Mouse (Mus musculus) myocyte (in vitro differentiated cells): ENCODE results near the gene 1700022I11Rik. TPM values are rescaled to one million over a fixed set of nuclear protein-coding genes. Genes with fewer than 3 reads are reported as not detected.
"Not testable (repeated sequence)": the region's sequence is repeated elsewhere in the genome, so short reads cannot be mapped to it uniquely, and the experiment has no call there.

Experiments used
- H3K27me3 ChIP-seq: one replicate; pipeline ENCODE4 v1.6.1; 2011; ENCODE audit not compliant: control insufficient read depth, insufficient read depth, insufficient read length
- H3K36me3 ChIP-seq: one replicate; pipeline ENCODE4 v1.6.1; 2011; ENCODE audit not compliant: control insufficient read depth, insufficient read depth
- H3K4me2 ChIP-seq: one replicate; pipeline ENCODE4 v1.6.1; 2011; ENCODE audit warnings: low read depth, control low read depth
- H3K4me3 ChIP-seq: one replicate; pipeline ENCODE4 v1.5.1; 2011; ENCODE audit warnings: mild to moderate bottlenecking, control low read depth, moderate library complexity
- H3K79me2 ChIP-seq: one replicate; pipeline ENCODE4 v1.6.1; 2011; ENCODE audit not compliant: control insufficient read depth, insufficient read depth
- H3ac ChIP-seq: one replicate; pipeline ENCODE4 v1.6.1; 2011; ENCODE audit not compliant: control insufficient read depth, insufficient read length
- CEBPB ChIP-seq: IDR thresholded peaks from 2 replicates; pipeline ENCODE4 v1.6.1; 2011; ENCODE audit warnings: mild to moderate bottlenecking, moderate library complexity; ENCODE audit not compliant: poor library complexity, insufficient read depth, severe bottlenecking
- E2F4 ChIP-seq: IDR thresholded peaks from one replicate; pipeline ENCODE4 v1.6.1; 2011; ENCODE audit warnings: mild to moderate bottlenecking, control low read depth, moderate library complexity; ENCODE audit not compliant: insufficient read depth
- MAX ChIP-seq: IDR thresholded peaks from one replicate; pipeline ENCODE4 v1.6.1; 2011; ENCODE audit warnings: low read depth, mild to moderate bottlenecking, control low read depth
- MYOD1 ChIP-seq, 3 experiments: IDR thresholded peaks; one replicate each; pipeline ENCODE4 v1.6.1; 2011; ENCODE audit warnings: control low read depth in 2 of 3, low read depth in 2 of 3, mild to moderate bottlenecking in 2 of 3, moderate library complexity in 1 of 3; ENCODE audit not compliant: insufficient read length in 2 of 3, control insufficient read depth in 1 of 3
- MYOG ChIP-seq, 3 experiments: IDR thresholded peaks; one replicate each; pipeline ENCODE4 v1.6.1; 2011; ENCODE audit warnings: control low read depth in 2 of 3, low read depth in 2 of 3, mild to moderate bottlenecking in 2 of 3; ENCODE audit not compliant: insufficient read length in 2 of 3, control insufficient read depth in 1 of 3, insufficient read depth in 1 of 3
- POLR2A ChIP-seq: IDR thresholded peaks from one replicate; pipeline ENCODE4 v1.6.1; 2011; ENCODE audit warnings: low read depth, mild to moderate bottlenecking, control low read depth, moderate library complexity; ENCODE audit not compliant: insufficient read length
- POLR2AphosphoS2 ChIP-seq: IDR thresholded peaks from one replicate; pipeline ENCODE4 v1.6.1; 2011; ENCODE audit warnings: low read depth, control low read depth; ENCODE audit not compliant: insufficient read length
- REST ChIP-seq: IDR thresholded peaks from one replicate; pipeline ENCODE4 v1.6.1; 2011; ENCODE audit warnings: mild to moderate bottlenecking, control low read depth, moderate library complexity; ENCODE audit not compliant: insufficient read depth, insufficient read length
- SRF ChIP-seq: IDR thresholded peaks from one replicate; pipeline ENCODE4 v1.6.1; 2011; ENCODE audit warnings: low read depth; ENCODE audit not compliant: control insufficient read depth, insufficient read length
- TCF12 ChIP-seq: IDR thresholded peaks from one replicate; pipeline ENCODE4 v1.6.1; 2011; ENCODE audit warnings: mild to moderate bottlenecking, control low read depth; ENCODE audit not compliant: poor library complexity, insufficient read depth, severe bottlenecking
- TCF3 ChIP-seq: IDR thresholded peaks from one replicate; pipeline ENCODE4 v1.6.1; 2011; ENCODE audit warnings: low read depth, control low read depth; ENCODE audit not compliant: insufficient read length
- USF1 ChIP-seq: IDR thresholded peaks from one replicate; pipeline ENCODE4 v1.6.1; 2011; ENCODE audit warnings: low read depth, mild to moderate bottlenecking, control low read depth, moderate library complexity
- polyA plus RNA-seq: library from polyadenylated mRNA; unstranded; fragments of >200 nt; fragmentation: generic; extraction: Trizol; gene quantifications from one replicate; pipeline ENCODE4 v1.2.1, GENCODE M21; 2012; ENCODE audit warnings: missing spikeins

Gene 1700022I11Rik
- polyA plus RNA-seq, 1 experiment, result 0.76 TPM

DNA sequence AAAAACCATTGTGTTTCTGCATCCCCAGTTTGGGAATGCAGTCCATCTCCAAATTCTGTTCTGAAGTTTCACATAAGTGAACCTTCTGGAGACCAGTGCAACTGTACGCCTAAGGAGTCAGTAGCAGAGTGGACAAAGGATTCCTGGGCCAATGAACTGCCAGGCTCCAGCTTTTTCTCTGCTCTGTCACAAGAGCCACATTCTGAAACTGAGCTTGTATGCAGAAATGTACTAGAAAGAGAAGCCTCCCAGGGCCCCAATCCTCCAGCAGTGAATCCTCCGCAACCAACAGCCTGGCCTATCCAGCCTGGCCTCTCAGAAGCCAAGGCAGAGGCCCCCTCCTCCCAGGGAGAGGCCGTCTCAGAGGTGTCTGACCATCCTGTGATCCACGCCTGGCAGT lies 3.5 kb downstream of the 1700022I11Rik start:
- no peaks in the 10 kb centered on the region for H3K79me2 ChIP-seq
- no peak overlapping the region for H3K4me3 ChIP-seq
- no peak overlapping the region for H3K4me2 ChIP-seq
- TF ChIP-seq TCF3 (no peak), REST (no peak), MYOG (IDR thresholded peaks at IDR 0.05; ENCODE audit: control insufficient read depth in 1 of 3, insufficient read depth in 1 of 3, insufficient read length in 2 of 3, low read depth in 2 of 3) (no peak), SRF (no peak), USF1 (no peak), MYOD1 (IDR thresholded peaks at IDR 0.05; ENCODE audit: control insufficient read depth in 1 of 3, insufficient read length in 2 of 3, low read depth in 2 of 3) (no peak), E2F4 (no peak), CEBPB (no peak), POLR2A (no peak), POLR2AphosphoS2 (no peak), MAX (no peak), TCF12 (no peak)
- H3K27me3 ChIP-seq, result no peaks in the 10 kb centered on the region
- H3ac ChIP-seq, result no peak overlapping the region
- no peaks in the 10 kb centered on the region for H3K36me3 ChIP-seq

- TF ChIP-seq MYOG (IDR thresholded peaks at IDR 0.05; ENCODE audit: control insufficient read depth in 1 of 3, insufficient read depth in 1 of 3, insufficient read length in 2 of 3, low read depth in 2 of 3), result no peak
- no peak for TF ChIP-seq POLR2AphosphoS2
- no peak for TF ChIP-seq SRF
- TF ChIP-seq REST, result no peak
- no peak for TF ChIP-seq TCF3
- TF ChIP-seq USF1, result no peak
- no peak for TF ChIP-seq CEBPB
- TF ChIP-seq MYOD1 (IDR thresholded peaks at IDR 0.05; ENCODE audit: control insufficient read depth in 1 of 3, insufficient read length in 2 of 3, low read depth in 2 of 3), result no peak
- TF ChIP-seq MAX, result no peak
- TF ChIP-seq POLR2A, result no peak
- TF ChIP-seq TCF12, result no peak
- TF ChIP-seq E2F4, result no peak
Observed at GRCm38 (mm10) chr4:42973868-42974267, 4.5 kb downstream of the 1700022I11Rik start.

GRCm38 (mm10) chr4:42978062-42978461 lies 8.7 kb downstream of the 1700022I11Rik start:
- Histone ChIP-seq H3K79me2 (no peaks in the 10 kb centered on the region), H3K4me3 (no peak overlapping the region), H3K36me3 (peaks cover 9% of the 10 kb centered on the region), H3ac (no peak overlapping the region), H3K27me3 (no peaks in the 10 kb centered on the region), H3K4me2 (no peak overlapping the region)
- TF ChIP-seq USF1 (no peak), TCF3 (no peak), MAX (no peak), MYOG (IDR thresholded peaks at IDR 0.05; ENCODE audit: control insufficient read depth in 1 of 3, insufficient read depth in 1 of 3, insufficient read length in 2 of 3, low read depth in 2 of 3) (no peak), MYOD1 (IDR thresholded peaks at IDR 0.05; ENCODE audit: control insufficient read depth in 1 of 3, insufficient read length in 2 of 3, low read depth in 2 of 3) (no peak), E2F4 (no peak)

More at GRCm38 (mm10) chr4:42973868-42974267, 4.5 kb downstream of the 1700022I11Rik start:
- Histone ChIP-seq H3ac (no peak overlapping the region), H3K4me3 (no peak overlapping the region), H3K27me3 (no peaks in the 10 kb centered on the region), H3K79me2 (no peaks in the 10 kb centered on the region), H3K4me2 (no peak overlapping the region), H3K36me3 (no peaks in the 10 kb centered on the region)

DNA sequence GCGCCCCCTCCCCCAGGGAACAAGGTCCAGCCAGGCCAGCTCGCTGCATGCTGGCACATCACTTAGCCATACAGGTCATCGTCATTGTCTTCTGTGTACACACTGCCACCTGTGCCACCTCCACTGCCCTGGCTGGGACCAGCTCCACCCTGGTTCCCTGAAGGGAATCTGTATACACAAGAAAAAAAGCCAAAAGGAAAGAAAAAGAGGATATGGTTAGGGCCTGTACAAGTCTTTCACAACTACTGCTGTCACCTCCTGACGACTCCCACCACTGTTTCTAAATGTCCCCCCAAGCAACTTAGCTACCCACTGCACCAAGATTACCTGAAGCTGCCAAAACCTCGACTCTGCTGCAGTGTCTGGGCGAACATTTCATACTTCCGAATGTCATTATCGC lies 11.1 kb downstream of the 1700022I11Rik start:
- not testable (repeated sequence) for H3K4me2 ChIP-seq, H3K79me2 ChIP-seq, H3ac ChIP-seq, H3K4me3 ChIP-seq, H3K27me3 ChIP-seq
- peaks cover 32% of the 10 kb centered on the region for H3K36me3 ChIP-seq

DNA sequence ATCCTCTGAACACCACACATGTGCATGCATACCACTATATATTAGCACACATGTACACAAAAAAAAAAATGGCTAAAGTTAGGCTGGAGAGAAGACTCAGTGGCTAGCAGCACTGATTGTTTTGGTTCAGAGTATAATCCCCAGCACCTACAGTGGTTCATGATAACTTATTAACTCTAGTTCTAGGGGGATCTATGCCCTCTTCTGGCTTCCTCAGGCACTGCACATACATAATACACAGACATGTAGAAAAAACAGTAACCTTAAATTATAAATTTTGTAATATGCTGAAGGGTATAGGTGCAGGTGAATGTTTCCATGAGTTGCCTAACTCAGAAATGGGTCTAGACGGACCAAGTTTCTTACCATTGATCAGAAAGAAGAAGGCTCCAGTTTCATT lies 18.9 kb downstream of the 1700022I11Rik start:
- Histone ChIP-seq H3ac (no peak overlapping the region), H3K4me2 (no peak overlapping the region), H3K79me2 (peaks cover 9% of the 10 kb centered on the region), H3K4me3 (no peak overlapping the region), H3K27me3 (no peaks in the 10 kb centered on the region), H3K36me3 (peaks cover 88% of the 10 kb centered on the region)
- TF ChIP-seq POLR2AphosphoS2 (no peak), REST (no peak), SRF (no peak), CEBPB (no peak), E2F4 (no peak), USF1 (no peak), POLR2A (no peak), MYOD1 (IDR thresholded peaks at IDR 0.05; ENCODE audit: control insufficient read depth in 1 of 3, insufficient read length in 2 of 3, low read depth in 2 of 3) (no peak)
